Mouse (Mus musculus) frontal cortex, postnatal 14 days (tissue): ENCODE measurements around the gene Slain2.
"Not testable (repeated sequence)": the region's sequence is repeated elsewhere in the genome, so short reads cannot be mapped to it uniquely, and the experiment has no call there.

Experiments used
- DNase-seq, 2 experiments: peaks; one replicate each; pipeline ENCODE4 v3.0.0; 2022; ENCODE audit warnings: low spot score in 2 of 2

Gene Slain2

DNA sequence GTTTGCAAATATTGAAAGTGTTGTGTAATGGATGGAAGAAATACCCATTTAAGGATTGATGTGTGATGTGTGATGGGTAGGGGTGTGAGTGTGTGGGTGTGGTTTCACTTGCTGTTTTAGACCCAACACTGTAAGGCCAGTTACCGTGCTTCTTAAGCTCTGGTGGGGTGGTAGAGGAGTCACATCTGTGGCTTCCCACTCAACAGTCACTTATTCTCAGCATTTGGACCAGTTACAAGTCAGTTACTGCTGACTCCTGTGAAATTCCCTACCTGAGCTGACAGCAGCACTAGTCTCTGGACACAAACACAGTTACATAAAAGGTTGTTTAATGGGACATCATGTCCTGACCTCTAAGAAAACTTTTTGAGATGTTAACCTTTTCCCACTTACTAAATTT, 34.0 kb downstream of the Slain2 start:
- no peak for DNase-seq

DNA sequence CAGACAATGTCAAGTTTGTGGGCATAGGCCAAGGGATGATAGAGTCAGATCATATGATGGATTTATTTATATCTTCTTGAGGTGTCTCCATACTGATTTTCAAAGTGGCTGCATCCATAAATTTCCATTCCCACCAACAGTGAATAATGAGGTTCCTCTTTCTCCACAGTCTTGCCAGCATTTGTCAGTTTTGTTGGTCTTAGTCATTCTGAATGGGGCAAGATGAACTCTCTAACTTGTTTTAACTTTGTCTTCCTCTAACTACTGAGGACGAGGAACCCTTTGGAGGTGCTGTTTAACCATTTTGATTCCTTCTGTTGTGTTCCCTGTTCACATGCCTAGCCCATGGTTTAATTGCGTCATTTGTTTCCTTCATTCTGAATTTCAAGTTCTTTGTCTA, 36.1 kb downstream of the Slain2 start:
- DNase-seq, result no peak

DNA sequence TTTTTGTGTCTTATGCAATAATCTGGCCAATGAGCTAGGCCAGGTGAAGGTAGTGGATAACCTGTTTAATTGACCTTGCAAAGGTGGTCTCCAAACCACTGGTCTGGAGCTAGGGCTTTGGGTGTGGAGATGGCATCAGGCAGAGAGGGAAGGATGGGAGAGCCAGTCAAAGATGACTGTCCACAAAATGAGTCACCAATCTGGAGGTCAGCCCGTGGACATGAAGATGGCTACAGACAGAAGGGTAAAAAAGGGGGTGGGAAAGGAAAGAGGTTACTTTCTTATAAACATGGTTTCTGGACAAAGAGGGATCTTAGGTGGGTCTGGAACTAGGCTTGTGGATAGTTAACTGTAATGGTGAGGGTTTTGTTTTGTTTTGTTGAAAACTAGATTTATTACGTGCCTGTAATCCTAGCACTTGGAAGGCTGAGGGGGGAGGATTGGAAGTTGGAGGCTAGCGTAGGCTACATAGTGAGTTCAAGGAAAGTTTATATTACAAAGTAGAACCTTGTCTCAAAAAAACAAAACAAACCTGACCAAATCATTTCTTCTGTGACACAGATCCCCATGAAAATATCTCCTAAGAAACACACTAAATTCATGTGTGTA, 40.0 kb downstream of the Slain2 start:
- no peak for DNase-seq

DNA sequence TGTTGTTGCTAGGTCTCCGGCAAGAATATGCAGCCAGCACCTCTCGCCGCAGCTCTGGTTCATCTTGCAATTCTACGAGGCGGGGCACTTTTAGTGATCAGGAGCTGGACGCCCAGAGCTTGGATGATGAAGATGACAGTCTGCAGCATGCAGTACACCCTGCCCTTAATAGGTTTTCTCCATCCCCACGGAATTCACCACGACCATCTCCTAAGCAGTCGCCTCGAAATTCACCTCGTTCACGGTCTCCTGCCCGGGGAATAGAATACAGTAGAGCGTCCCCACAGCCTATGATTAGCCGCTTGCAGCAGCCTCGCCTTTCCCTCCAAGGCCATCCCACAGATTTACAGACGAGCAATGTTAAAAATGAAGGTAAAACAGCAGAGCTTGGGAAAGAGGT, 43.2 kb downstream of the Slain2 start:
- DNase-seq, result no peak

DNA sequence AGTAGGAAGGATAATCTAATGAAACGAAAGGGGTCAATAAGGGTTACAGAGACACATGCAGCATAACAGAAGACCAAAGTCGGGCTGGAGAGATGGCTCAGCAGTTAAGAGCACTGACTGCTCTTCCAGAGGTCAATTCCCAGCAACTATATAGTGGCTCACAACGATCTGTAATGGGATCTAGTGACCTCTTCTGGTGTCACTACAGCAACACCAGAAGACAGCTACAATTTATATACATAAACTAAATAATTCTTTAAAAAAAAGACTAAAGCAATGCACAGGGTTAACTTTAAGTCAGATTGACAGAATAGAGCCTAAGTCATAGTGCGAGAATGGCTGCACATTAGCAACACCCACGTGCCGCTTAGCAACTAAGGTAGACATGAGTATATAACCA, 46.0 kb downstream of the Slain2 start:
- no peak for DNase-seq

DNA sequence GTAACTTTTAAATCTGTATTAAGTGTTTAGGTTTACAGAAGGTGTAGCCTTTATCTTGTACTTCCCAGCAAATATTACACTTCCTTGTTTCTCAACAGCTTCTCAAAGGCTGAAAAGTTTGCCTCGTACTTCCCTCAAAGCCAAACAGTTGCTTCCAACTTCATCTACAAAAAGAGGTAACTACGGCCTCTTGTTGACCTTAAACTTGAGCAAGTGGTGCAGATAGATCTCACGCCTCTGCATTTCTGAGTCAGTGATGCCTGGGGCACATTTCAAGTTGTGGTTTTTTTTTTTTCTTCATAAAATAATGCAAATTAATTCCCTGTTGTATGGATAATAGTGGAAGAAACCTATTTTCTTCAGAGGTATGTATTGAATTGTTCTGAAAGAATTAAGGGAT, 51.6 kb downstream of the Slain2 start:
- no peak for DNase-seq

DNA sequence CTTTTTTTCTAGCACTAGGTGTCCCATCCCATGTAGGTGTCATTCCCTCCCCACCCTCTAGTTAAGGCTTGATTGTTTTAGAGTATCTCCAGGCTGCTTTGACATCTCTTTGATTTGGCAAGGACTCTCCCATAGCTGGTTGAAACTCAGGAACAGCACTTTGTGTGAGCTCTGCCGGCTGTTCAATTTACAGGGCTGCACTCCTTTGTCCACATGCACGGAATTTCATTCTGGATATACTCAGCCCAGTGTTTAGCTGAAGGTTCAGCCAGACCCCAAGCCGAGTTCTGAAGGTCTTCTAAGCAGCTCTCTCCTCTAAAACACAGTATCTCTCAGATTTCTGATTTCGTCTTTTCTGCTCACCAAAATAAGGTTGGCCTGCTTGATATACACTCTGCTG, 58.3 kb downstream of the Slain2 start:
- no peak for DNase-seq

DNA sequence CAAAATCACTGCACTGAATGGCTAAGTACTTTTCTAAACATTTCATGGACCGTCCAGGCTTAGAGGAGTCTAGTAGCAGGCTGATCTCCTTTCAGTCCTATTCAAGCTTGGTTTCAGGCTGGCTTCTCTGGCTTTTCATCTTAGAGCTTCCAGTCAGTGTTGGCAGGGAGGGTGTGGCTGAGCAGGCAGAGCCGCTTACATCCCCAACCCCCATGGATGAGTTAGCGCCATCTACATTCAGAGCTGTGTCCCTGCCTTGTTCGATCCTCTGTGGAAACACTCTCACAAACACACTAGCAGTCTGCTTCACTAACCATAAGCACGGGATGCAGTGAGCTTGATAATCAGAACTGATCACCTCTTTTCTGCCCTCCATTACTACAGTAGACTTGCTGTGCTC, 58.8 kb downstream of the Slain2 start:
- DNase-seq, result no peak

DNA sequence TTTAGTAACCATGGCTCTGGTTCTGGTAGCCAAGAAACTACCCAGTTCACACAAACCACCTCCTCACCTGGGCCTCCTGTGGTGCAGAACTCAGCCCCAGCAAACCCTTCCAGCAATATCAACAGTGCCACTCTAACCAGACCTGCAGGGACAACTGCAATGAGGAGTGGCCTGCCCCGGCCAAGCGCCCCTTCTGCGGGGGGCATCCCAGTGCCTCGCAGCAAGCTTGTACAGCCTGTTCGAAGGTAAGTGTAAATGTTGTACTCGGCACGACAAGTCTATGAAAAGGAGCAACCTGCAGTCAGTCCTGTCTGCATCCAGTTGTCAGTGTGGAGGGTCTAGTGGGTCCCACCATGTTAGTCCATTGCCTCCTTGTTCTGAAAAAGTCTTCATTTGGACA, 60.5 kb downstream of the Slain2 start, which contains the start of gene Gm10135:
Gene Gm10135, minus strand, starts transcription at position 101 of the 400 bp plus-strand sequence.
- no peak for DNase-seq

DNA sequence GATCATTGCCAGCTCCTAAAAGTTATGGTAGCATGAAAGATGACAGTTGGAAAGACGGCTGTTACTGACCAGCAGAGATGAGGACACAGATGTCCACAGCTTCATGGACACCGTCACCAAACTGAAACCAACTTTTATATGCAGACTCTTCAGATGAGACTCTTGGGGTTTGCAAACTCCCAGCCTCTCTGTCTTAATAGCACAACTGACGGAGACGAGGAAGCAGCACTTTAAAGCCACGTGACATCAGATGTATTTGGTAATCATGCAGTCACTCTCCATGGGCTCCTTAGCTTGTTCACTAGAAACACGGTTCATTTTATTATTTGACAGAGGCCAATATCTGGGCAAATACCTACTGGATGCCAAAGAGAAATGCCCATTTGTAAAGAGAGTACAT, 61.9 kb downstream of the Slain2 start:
- DNase-seq, result no peak

DNA sequence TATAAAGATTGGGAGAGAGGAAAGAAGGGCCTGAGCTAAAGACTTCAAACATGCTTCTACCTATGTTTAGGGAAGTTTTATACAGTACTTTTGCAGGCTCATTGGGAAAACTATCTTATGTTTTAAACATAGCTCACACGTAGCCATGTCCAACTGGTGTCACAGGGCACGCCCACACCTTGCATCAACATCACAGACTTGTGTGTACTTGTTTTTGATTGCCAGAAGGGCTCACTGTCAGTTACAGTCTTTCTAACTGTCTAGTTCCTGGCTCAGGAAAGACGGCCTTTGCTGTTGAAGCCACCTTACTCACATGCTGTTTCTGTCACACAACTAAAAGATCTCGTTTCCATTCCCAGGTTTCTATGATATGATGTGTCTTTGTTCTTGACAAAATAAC, 62.4 kb downstream of the Slain2 start:
- no peak for DNase-seq

DNA sequence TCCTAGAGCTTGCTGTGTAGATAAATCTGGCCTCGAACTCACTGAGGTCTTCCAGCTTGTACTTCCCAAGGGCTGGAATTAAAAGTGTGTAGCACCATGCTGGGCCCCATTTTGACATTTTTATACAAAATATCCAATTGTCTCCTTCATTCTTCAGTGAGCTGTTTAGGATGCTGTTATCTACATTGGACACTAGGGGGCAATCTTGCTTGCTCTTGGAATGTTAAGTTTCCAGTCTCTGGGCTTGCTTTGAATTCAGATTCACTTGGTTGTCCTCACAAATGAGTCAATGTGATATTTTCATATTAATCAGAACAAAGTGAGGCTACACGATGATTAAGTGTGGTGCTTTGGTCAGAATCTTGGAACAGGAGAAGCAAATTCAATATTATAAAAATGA, 70.0 kb downstream of the Slain2 start:
- DNase-seq, result no peak

DNA sequence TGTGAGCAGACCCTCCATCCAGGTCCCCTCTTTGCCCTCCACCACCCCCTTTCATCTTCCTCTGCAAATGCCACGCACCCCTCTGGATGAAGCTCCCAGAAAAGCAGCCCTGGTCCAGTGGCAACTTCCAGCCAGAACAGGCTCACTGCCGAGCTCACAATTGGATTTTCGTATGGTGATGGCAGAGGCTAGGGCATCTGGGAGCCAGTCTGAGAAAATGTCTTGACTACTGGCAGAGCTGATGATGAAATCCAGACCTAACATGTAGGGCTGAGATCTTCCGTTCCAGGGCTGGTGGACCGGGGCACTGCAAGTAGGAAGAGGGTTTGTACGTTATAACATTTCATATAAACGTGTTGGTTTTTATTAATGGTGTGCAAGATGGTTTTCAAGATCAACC, 73.7 kb downstream of the Slain2 start:
- DNase-seq, result no peak

DNA sequence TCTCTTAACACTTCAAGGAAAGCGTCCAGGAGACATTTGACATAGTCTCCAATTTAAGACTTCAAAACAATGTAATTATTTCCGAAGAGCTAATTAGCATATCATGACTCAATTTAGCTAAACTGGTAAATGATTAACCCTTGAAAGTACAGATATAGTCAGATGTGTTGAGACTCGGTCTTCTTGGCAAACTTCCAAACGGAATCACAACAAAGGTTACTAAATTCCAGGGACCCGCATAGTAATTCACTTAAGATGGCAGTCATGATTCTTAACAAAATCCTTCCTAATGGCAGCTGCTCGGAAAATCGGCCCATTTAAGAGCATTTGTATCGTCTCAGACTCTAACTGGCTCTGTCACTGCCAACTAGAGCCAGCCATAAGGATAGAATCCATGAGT, 75.7 kb downstream of the Slain2 start:
- no peak for DNase-seq

DNA sequence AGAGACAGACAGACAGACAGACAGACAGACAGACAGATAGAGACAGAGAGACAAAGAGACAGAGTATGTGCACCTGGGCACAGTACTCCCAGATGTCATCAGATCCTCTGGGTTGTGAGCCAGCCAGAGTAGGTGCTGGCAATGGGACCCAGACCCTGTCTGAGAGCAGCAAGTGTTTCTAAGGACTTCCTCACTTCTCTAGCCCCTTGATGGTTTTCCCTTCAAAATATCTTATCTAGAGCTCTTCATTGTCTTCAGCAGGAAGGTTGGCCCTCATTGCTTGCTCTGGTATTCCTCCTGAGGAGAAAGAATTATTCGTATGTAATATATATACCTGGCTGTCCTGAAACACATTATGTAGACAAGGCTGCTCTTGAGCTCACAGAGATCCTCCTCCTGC, 78.4 kb downstream of the Slain2 start:
- no peak for DNase-seq

DNA sequence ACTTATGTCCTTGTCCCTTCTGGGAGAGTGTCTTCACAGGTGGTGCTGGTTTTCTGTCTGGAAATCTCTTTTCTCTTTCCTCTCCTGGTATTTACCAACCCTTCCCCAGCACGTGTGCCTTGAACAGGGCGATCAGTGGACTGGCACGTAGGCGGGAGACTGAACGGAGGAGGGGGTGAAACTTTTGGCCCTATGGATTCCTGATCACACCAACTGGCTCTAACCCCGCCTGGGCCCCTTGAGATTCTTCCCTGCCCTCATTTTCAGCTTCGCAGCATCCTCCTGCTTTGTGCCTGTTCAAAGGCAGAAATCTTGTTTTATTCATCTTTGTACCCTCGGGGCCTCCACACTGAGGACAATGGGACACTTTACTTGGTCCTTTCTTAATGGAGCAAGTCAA, 80.3 kb downstream of the Slain2 start:
- no peak for DNase-seq

DNA sequence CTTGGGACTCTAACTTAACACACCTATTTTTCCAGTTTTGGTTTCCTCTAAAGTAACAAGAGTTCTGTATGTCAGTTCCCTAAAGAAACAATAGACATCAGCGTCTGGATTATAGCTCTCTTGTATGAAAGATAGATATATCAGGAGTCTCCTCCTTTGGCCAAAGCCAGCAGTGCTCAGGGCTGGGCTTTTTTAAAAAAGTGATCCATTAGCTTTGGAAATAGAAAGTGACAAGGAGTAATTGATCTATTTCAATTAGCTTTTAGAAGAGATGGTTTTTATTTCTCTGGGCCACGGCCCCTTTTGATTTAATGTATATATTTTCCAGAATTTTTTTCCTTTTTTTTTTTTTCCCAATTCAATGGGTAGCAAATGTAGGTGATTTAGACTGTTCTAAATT, 80.8 kb downstream of the Slain2 start:
- no peak for DNase-seq

DNA sequence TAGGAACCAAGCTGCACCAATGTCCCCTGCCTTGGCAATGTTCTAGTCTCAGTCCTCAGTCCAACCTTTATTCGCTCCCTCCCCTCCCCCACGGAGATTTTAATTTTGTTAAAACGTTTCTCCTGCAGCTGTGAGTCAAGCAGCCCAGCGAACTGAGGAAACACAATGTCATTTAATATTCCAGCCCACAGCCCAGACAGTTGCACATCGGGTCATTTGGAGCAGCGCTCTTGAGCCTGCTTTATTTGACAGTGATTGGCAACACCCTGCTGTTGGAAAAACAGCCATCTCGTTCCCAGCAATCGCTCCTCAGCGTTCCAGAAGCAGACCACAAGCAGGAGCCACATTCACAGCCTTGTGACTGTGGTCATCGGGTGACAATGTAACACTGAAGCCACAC, 81.3 kb downstream of the Slain2 start:
- no peak for DNase-seq

DNA sequence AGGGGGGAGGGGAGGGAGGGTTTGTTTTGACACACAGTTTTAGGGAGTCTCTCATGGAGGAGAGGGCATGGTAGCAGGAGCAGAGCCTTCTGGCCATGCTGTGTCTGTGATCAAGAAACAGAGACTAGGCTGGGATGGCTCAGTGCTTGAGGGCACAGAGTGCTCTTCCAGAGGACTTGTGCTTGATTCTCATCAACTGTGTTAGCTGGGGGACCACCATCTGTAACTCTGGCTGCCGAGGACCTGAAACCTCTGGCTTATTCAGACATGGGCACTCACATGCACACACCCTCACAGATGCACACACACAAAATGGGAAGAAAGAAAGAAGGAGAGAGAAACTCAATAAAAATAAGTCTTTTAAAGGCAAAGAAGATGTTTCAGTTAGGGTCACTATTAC, 84.4 kb downstream of the Slain2 start:
- DNase-seq, result not testable (repeated sequence)

DNA sequence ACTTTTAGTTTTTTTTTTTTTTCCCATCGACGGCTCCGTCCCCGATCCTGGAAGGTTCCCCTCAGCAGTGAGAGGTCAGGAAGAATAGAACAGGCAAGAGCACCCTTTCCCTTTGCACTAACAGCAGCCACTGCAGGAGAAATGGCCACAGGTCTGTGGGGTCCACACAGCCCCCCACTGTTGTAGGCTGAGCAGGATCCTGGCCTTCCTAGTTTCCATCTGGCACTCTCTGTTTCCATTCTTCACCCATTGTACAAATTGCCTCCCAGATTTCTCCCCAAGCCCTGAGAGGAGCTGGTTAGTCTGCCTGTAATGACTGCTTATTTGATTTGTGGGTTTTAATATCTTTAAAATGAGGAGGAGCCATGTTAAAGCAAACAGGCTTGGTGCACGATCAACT, 89.9 kb downstream of the Slain2 start:
- DNase-seq, result no peak

DNA sequence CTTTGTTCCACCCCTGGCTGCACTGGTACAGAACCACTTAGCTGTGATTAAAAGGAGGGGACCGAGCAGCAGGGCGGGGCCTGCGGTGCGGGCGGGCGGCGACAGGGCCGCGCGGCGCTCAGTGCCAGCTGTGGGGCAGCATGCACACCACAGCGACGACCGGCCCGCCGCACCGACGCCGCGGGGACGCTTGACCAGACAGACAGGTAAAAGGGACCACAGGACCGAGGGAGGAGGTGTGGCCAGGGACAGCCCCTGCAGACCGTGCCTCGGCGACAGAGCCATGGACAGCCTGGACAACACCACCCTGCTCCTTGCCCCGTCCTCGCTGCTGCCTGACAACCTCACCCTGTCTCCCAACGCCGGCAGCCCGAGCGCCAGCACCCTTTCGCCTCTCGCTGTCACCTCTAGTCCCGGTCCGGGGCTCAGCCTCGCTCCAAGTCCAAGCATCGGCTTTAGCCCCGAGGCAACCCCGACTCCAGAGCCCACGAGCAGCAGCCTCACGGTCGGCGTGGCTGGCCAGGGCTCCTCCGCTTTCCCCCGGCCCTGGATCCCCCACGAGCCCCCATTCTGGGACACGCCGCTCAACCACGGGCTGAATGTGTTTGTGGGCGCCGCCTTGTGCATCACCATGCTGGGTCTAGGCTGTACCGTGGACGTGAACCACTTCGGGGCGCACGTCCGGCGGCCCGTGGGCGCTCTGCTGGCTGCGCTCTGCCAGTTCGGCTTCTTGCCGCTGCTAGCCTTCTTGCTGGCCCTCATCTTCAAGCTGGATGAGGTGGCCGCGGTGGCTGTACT, 92.9 kb downstream of the Slain2 start, which contains the start of gene Slc10a4:
Gene Slc10a4, plus strand, starts transcription at position 100 of the 798 bp plus-strand sequence.
- DNase-seq, result no peak

DNA sequence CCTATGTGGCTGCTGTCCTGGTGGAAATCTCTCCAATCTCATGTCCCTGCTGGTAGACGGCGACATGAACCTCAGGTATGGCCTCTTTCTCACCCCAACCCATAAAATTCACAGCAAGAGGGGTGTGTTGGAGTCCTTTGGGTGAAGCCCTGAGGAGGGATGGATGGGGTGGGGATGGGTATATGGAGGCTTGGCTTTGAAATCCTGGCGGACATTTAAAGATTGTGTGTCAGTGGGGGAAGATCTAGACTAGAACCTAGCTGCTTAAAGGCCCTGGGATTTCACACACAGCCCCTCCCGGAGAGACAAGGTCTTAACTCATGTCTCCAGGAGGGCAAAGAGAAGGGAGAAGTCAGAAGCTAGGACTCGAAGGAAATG, 93.5 kb downstream of the Slain2 start:
- DNase-seq, result no peak

DNA sequence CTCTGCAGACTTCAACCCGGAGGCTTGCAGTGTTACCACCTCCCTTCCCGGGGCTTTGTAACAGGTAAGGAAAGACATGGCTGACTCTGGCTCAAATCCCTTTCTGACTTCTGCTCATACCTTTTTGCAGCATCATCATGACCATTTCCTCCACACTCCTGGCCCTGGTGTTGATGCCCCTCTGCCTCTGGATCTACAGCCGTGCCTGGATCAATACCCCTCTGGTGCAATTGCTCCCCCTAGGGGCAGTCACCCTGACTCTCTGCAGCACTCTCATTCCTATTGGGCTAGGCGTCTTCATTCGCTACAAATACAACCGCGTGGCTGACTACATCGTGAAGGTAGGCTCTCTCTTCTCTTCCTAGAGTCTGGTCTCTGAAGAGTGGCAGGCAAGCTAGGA, 94.1 kb downstream of the Slain2 start:
- not testable (repeated sequence) for DNase-seq

DNA sequence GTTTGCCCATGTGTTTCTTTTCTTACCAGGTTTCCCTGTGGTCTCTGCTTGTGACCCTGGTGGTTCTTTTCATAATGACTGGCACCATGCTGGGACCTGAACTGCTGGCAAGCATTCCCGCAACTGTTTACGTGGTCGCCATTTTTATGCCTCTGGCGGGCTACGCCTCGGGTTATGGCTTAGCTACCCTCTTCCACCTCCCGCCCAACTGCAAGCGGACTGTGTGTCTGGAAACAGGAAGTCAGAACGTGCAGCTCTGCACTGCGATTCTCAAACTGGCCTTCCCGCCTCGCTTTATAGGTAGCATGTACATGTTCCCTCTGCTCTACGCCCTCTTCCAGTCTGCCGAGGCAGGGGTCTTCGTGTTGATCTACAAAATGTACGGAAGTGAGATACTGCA, 97.7 kb downstream of the Slain2 start:
- not testable (repeated sequence) for DNase-seq
